Mouse (Mus musculus): ENCODE measurements at regions not wholly inside any gene's neighbourhood (a gene's known extent, or its start where the extent isn't known, plus 50 kb on each side); places are given as distances from the start of the nearest gene placed in this dataset.

GRCm38 (mm10) chr11:12810949-12811881, 346.5 kb upstream of the Cobl start:
- TF ChIP-seq POLR2A (IDR thresholded peaks at IDR 0.05; ENCODE audit: extremely low read depth, insufficient read depth, low read length): no peak
- peak; percentile 60 for TF ChIP-seq CTCF (IDR thresholded peaks at IDR 0.05; ENCODE audit: low read depth, low read length)

Measured in liver, adult 2 months (tissue).